Mouse (Mus musculus) activated CD4-positive, CD25-positive, alpha-beta regulatory T cell, adult 4 months (primary cell): Measurements from ENCODE around the gene Btbd10. TPM values are rescaled to one million over a fixed set of nuclear protein-coding genes. Genes with fewer than 3 reads are reported as not detected.

ENCODE experiments used
- ATAC-seq: one replicate; pipeline ENCODE4 v1.8.0; 2017
- polyA plus RNA-seq, 2 experiments: library from polyadenylated mRNA; unstranded; fragments of 100-300 nt; shearing (Covaris generic); gene quantifications; one replicate each; pipeline ENCODE4 v1.2.1; 2017

Btbd10 gene
- polyA plus RNA-seq, 2 experiments from 2014 or later: 8.1 to 9.7 TPM

GRCm38 (mm10) chr7:113294598-113294997 lies 74.6 kb downstream of the Btbd10 start:
- ATAC-seq: no peak

DNA sequence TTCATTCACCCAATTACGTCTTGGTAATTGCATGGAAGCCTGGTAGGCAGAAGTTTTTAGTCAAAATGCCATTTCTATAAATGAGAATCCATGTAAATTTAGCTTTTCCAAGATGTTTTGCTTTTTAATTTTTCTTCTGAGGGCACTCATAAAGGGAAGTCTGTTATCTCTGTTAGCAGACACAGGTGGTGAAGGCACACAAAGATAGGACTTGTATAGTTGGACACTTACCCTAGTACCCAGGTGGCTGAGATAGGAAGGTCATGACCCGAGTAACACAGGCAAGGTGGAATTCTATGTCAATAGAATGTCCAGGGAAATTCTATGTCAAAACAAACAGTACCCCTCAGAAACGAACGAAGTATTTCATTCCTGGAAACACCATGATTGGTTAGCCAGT lies 77.0 kb downstream of the Btbd10 start:
- ATAC-seq: no peak

GRCm38 (mm10) chr7:113291741-113292140 lies 77.5 kb downstream of the Btbd10 start:
- no peak for ATAC-seq

DNA sequence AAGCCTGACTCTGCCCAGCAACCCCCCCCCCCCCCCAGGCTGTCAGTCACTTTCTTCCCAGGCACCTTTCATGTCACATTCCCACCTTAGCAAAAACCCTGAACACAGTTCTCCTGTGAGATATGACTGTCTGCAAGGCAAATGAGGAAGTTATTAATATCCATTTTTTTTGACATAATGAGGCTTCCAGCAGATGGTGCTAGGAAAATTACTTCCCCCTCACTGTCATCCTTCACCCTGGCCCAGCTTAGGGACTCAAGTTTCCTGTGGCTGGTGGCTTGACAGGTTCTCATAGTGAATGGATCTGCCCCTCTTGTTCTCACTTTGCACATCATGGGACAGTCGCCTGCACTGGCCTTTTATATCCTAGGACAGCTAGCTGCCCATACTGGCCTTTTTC lies 80.0 kb downstream of the Btbd10 start:
- ATAC-seq: no peak

- ATAC-seq: no peak
Measured at GRCm38 (mm10) chr7:113285405-113285804, 83.8 kb downstream of the Btbd10 start.

DNA sequence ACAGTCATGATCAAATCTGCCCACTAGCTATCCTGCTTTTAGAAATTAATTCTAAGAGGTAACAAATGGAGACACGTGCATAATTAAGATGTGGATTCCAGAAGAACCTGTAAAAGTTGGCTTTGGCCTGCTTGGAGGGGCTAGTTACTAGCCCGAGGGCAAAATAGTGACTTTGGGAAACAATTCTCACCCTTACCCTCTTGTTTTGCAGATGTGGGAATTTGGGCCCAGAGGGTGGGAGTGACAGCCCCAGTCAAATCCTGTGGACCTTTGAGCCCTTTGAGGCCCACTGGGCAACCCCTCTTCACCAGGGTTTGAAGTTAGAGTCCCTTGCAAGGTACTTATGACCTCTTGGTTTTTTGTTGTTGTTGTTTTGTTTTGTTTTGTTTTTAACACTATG lies 89.9 kb downstream of the Btbd10 start:
- no peak for ATAC-seq

DNA sequence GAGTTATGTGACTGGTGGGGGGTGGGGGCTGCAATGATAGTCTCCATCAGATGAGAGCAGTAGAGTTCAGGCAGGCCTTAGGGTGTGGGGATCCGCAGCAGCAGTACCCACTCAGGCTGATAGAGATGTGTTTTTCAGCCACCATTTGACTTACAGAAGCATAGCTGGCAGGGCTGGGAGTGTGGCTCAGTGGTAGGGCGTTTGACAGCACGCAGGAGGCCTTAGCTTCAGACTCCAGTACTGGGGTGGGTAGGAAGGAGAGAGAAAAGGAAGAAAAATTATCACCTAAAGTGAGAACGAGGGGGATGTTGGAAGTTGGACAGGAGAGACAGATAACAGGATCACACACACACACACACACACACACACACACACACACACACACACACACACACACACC lies 90.7 kb downstream of the Btbd10 start:
- no peak for ATAC-seq

DNA sequence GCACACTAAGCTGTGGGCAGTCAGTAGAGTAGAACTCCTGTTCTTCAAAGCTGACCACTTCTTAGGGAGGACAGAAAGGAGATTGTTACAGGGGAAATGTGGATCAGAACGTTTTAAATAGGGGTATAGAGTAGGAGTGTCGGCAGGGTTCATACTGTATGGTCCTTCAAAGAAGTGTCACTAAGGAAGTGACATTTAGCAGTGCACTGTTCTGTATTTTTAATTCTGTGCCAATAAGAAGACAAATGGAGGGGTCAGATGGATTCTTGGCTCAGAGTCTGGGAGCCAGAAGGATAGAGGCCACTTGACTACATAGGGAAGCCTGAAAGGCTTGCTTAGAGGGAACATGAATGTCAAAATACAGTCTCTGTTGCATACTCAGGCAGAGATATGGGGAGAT lies 91.9 kb downstream of the Btbd10 start:
- no peak for ATAC-seq

- no peak for ATAC-seq
Measured at GRCm38 (mm10) chr7:113272338-113272997, 96.7 kb downstream of the Btbd10 start.

DNA sequence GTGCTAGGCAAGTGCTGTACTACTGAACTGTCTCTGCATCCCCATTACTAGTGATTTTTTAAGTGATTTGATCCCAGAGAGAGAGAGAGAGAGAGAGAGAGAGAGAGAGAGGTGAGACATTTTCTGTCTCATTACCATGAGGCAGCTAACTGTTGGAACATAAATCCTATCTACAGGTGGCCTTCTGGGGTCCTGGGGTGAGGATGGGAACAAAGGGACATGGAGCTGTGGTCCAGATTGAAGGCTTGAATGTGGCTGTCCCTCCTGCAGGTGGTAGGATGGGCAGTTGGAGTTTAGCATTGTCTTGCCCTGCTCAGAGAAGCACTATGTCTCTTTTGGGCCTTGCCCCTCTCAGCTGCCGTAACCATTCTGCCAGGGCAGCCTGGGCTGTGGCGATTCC lies 98.2 kb downstream of the Btbd10 start:
- no peak for ATAC-seq

GRCm38 (mm10) chr7:113270551-113270950 lies 98.6 kb downstream of the Btbd10 start:
- ATAC-seq: no peak

DNA sequence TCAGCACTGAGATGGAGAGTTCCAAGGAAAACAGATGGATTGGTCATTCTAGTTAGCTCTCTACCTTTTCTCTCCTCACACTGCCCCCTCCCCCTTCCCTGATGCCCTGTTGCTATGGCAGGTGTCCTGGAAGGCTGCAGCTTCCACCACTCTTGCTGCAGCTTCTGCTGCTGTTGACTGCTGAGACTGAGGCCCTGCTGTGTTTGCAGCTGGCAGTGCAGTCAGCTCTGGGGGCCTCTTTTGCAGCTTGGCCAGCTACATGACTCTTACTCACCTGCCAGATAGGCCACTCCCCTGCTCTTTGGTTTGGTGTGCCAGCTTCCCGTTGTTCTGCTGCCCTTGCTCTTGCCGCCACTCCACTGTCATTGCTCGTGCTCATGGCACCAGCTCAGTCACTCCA lies 99.3 kb downstream of the Btbd10 start:
- no peak for ATAC-seq

DNA sequence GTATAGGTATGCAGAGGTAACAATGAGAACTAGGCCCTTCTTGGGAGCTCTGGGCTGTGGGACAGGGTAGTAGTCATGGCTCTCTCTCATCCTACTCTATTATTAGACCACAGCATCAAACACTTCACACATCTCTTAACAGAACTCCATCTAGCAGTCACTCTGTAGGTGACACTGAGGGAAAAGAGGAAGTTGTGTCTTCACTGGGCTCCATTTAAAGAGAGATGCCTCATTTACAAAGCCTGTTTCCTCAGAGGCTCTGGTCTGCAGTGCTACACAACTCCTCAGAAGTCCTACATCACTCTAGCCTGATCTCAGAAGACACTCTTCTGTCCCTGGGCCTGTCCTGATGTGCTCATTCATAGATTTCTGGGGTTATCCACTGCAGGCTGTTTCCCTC lies 100.1 kb downstream of the Btbd10 start:
- ATAC-seq: no peak

DNA sequence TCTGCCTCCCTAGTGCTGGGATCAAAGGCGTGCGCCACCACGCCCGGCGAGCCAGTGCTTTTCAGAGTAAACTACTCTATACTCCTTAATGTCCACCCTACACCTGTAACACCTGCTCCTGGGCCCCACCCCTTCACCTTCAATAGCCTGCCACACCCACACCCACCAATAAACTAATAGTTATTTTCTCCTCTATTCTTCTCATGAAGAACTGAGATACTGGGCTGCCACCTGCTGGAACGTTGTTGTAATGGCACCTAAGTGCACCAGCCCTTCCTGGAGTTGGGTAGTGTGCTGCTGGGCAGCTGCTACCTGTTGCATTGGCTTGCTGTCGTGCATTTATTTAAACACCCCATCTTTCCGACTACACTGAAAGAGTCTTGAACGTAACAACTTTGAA lies 100.9 kb downstream of the Btbd10 start:
- peak; percentile 59 for ATAC-seq

Other genes starting within 250 kb of the Btbd10 start
- gene Arntl, start 161.9 kb downstream of the Btbd10 start, polyA plus RNA-seq: 10 to 100 TPM; 21.4 to 27.8 TPM
- gene Pth, start 19.2 kb upstream of the Btbd10 start, polyA plus RNA-seq: not detected
- 100 to 1,000 TPM in 1 of 2 experiments, 10 to 100 TPM in 1; 95.3 to 103 TPM for gene Far1, start 144.4 kb upstream of the Btbd10 start, polyA plus RNA-seq